14 mouse cellular contexts compared by ENCODE assay signal in genomic region chr4:26841761-26842160, GRCm38 (mm10).
DNase-seq lines count a peak whose midpoint lies in the region.
"Had no signal": no experiment of that assay in that cellular context is flagged by ENCODE, and none has a peak within 500 bp of the region (broad histone marks: within the 10 kb centered on the region; RNA-seq: fewer than 3 reads in every experiment).

No protein-coding gene starts in this region.

- peak; percentile 31 to 54 for DNase-seq in cerebellum, postnatal 10 days
- no peak for DNase-seq in cerebellum, adult 8-10 months
- peak; percentile 2 to 56 for DNase-seq in cerebellum, postnatal 14 days
- no peak for DNase-seq in cerebellum, postnatal 4 days (ENCODE audit: low spot score in 2 of 2)
- DNase-seq: adrenal gland, adult 2 months; adrenal gland, adult 8-10 months; adrenal gland, postnatal 10 days; adrenal gland, postnatal 14 days; adrenal gland, postnatal 25 days; adrenal gland, postnatal 36 days; B cell, adult 2 months; cerebellum, adult 11 months; cerebellum, adult 11-12 months; cerebellum, adult 18-20 months had no signal

Comparison
In these comparisons a context has a peak if more than half of its experiments do, and no peak if none do; other contexts are left out.
1. DNase-seq: peak in cerebellum, postnatal 10 days (2 of 2) and cerebellum, postnatal 14 days (2 of 2); none in cerebellum, adult 8-10 months (single experiment) and cerebellum, postnatal 4 days (0 of 2).